Mouse (Mus musculus) layer of hippocampus, postnatal 14 days (tissue): ENCODE measurements around the gene Myo5c. TPM values are rescaled to one million over a fixed set of nuclear protein-coding genes. Genes with fewer than 3 reads are reported as not detected.
A peak's percentile ranks its signal among the peaks of the same experiment; 100 is the strongest.

Source experiments
- DNase-seq, 2 experiments: peaks; one replicate each; pipeline ENCODE4 v3.0.0; 2021 to 2022; ENCODE audit warnings: low spot score in 2 of 2, mixed read lengths in 1 of 2
- total RNA-seq, 2 experiments: library from RNA; stranded (reverse); gene quantifications; 2 replicates each; pipeline ENCODE4 v1.2.3; 2021

Gene Myo5c
- total RNA-seq, 2 experiments from 2014 or later, result 0.58 to 1.6 TPM

- peak in 1 of 2 experiments; percentile 55 for DNase-seq
These were observed 87.5 kb downstream of the Myo5c start for GRCm38 (mm10) chr9:75319365-75319764.

DNA sequence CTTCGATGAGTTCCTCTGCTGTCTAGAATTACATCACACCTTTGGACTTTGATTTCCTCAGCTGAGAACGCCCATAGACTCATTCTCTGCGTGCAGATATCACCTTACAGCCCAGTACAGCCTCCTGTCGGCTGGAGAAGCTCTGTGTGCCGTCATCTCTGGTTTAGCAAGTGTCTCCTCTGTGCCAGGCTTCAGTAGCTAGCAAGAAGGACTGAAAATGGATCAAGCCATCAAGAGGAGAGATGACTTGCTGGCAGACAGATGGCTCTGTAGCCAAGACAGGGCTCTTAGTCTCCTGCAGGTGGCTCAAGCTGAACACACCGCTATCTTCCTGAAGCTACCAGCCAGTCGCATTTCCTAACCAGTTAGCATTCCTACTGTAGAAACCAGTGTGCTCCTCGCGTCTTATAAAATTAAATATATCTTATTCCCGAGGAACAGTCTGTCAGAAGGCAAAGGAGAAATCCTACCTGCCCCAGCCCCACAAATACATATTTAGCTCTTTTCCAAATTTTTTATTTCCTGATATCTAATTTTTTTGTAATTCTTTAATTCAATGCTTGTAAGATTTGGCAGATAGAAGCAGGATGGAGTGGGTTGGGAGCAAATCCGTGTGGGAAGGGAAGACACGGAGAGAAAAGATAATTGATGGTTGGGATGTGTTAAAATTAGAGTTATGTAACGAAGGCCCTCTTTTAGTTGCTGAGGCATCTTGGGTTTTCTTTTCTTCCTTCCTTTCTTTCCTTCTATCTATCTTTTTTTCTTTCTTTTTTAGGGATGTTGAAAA, 90.5 kb downstream of the Myo5c start:
- no peak for DNase-seq

- no peak for DNase-seq
These were observed 96.2 kb downstream of the Myo5c start for GRCm38 (mm10) chr9:75328047-75328446.

GRCm38 (mm10) chr9:75330821-75331220, 99.0 kb downstream of the Myo5c start:
- DNase-seq, result no peak

GRCm38 (mm10) chr9:75334440-75334839, 102.6 kb downstream of the Myo5c start:
- DNase-seq, result no peak

- peak in 1 of 2 experiments; percentile 59 for DNase-seq
These were observed 106.2 kb downstream of the Myo5c start for GRCm38 (mm10) chr9:75338016-75338415.

GRCm38 (mm10) chr9:75342433-75342832, 110.6 kb downstream of the Myo5c start:
- no peak for DNase-seq

DNA sequence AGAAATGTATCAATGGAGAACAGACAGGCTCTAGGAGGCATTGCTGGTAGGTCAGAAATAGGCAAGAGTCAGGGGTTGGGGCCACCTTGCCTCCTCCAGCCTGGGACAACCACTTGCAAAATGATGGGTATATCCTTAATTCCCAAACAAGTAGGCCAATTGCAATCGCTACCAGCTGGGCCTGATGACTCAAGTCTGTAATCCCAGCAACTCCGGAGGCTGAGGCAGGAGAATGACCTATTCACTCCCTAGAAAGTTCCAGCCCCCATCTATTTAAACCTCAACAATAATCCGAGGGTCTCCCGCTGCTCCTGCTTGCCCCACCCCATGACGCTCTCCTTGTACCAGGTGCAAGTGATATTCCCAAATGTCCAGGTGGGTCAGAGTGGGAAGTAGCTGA, 115.6 kb downstream of the Myo5c start, which contains the start of gene Bcl2l10:
Gene Bcl2l10, plus strand, starts transcription at position 301 of the 400 bp plus-strand sequence.
- no peak for DNase-seq

GRCm38 (mm10) chr9:75348066-75348465, 116.2 kb downstream of the Myo5c start:
- no peak for DNase-seq

GRCm38 (mm10) chr9:75348641-75349040, 116.8 kb downstream of the Myo5c start:
- DNase-seq, result no peak

DNA sequence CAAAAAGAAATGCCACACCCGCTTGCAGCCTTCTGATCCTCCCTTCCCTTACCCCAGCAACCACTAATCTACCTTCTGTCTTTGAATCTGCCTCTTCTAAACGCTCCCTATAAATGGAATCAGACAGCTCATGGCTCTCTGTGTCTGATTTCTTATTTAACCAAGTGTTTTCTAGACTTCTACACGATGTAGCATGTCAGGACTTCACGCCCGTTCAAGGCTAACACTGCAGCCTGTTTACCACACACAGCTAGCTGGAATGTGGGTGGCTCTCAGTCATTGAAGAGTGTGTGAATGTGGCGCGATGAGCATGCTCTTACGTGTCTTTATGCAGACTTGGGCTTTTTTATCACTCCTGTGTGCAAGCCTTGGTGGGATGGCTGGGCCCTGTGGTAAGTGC, 121.3 kb downstream of the Myo5c start:
- no peak for DNase-seq

Other genes with a start within 250 kb of the Myo5c start
- gene Arpp19, start 194.4 kb upstream of the Myo5c start, total RNA-seq, result 100 to 1,000 TPM; 162 TPM
- 100 to 1,000 TPM; 190 to 199 TPM for gene Myo5a, start 161.0 kb upstream of the Myo5c start, total RNA-seq
- gene Gnb5, start 74.3 kb downstream of the Myo5c start, total RNA-seq, result 100 to 1,000 TPM; 115 to 120 TPM
- gene Bcl2l10, start 115.7 kb downstream of the Myo5c start, total RNA-seq, result under 1 TPM in 1 of 2 experiments, not detected in 1; 0.31 TPM
- gene Mapk6, start 178.0 kb downstream of the Myo5c start, total RNA-seq, result 10 to 100 TPM; 40.6 to 42.1 TPM
- 10 to 100 TPM; 23.6 to 23.7 TPM for gene Leo1, start 209.5 kb downstream of the Myo5c start, total RNA-seq